Mouse (Mus musculus): Measurements from ENCODE around the gene Gjc1.

Gene Gjc1

GRCm38 (mm10) chr11:102819021-102819782, at the start of gene Gjc1:
TSS of gene Gjc1 (minus strand) at chr11:102819700.
- DNase-seq (ENCODE audit: low spot score): peak; percentile 53

GRCm38 (mm10) chr11:102864272-102864671, 44.8 kb upstream of the Gjc1 start:
- DNase-seq (ENCODE audit: low spot score): peak; percentile 60

- no peak for DNase-seq (ENCODE audit: low spot score)
Observed at GRCm38 (mm10) chr11:102859933-102860332, 40.4 kb upstream of the Gjc1 start.

GRCm38 (mm10) chr11:102858951-102859350, 39.5 kb upstream of the Gjc1 start:
- DNase-seq (ENCODE audit: low spot score): no peak

GRCm38 (mm10) chr11:102855941-102856340, 36.4 kb upstream of the Gjc1 start:
- DNase-seq (ENCODE audit: low spot score): no peak

GRCm38 (mm10) chr11:102853760-102854159, 34.3 kb upstream of the Gjc1 start:
- DNase-seq (ENCODE audit: low spot score): no peak

- peak; percentile 62 for DNase-seq (ENCODE audit: low spot score)
Observed at GRCm38 (mm10) chr11:102851883-102852282, 32.4 kb upstream of the Gjc1 start.

- no peak for DNase-seq (ENCODE audit: low spot score)
Observed at GRCm38 (mm10) chr11:102845926-102846325, 26.4 kb upstream of the Gjc1 start.

- no peak for DNase-seq (ENCODE audit: low spot score)
Observed at GRCm38 (mm10) chr11:102838616-102839150, 19.2 kb upstream of the Gjc1 start.

- no peak for DNase-seq (ENCODE audit: low spot score)
Observed at GRCm38 (mm10) chr11:102838126-102838525, 18.6 kb upstream of the Gjc1 start.

- DNase-seq (ENCODE audit: low spot score): no peak
Observed at GRCm38 (mm10) chr11:102837385-102837784, 17.9 kb upstream of the Gjc1 start.

GRCm38 (mm10) chr11:102836146-102836545, 16.6 kb upstream of the Gjc1 start:
- no peak for DNase-seq (ENCODE audit: low spot score)

- no peak for DNase-seq (ENCODE audit: low spot score)
Observed at GRCm38 (mm10) chr11:102835549-102835948, 16.0 kb upstream of the Gjc1 start, which contains the start of gene Higd1b. TSS of gene Higd1b (plus strand) at chr11:102835849.

- peak; percentile 38 for DNase-seq (ENCODE audit: low spot score)
Observed at GRCm38 (mm10) chr11:102834219-102834618, 14.7 kb upstream of the Gjc1 start.

- DNase-seq (ENCODE audit: low spot score): no peak
Observed at GRCm38 (mm10) chr11:102832700-102833297, 13.3 kb upstream of the Gjc1 start.

GRCm38 (mm10) chr11:102830276-102830675, 10.8 kb upstream of the Gjc1 start:
- no peak for DNase-seq (ENCODE audit: low spot score)

- DNase-seq (ENCODE audit: low spot score): no peak
Observed at GRCm38 (mm10) chr11:102827097-102827496, 7.6 kb upstream of the Gjc1 start.

- DNase-seq (ENCODE audit: low spot score): no peak
Observed at GRCm38 (mm10) chr11:102826476-102826875, 7.0 kb upstream of the Gjc1 start.

- DNase-seq (ENCODE audit: low spot score): no peak
Observed at GRCm38 (mm10) chr11:102821231-102821630, 1.7 kb upstream of the Gjc1 start.

- DNase-seq (ENCODE audit: low spot score): no peak
Observed at GRCm38 (mm10) chr11:102820432-102820831, 932 bp upstream of the Gjc1 start.

- DNase-seq (ENCODE audit: low spot score): no peak
Observed at GRCm38 (mm10) chr11:102819783-102820385, 384 bp upstream of the Gjc1 start.

GRCm38 (mm10) chr11:102818121-102819020, 1.1 kb downstream of the Gjc1 start:
- DNase-seq (ENCODE audit: low spot score): no peak

All from lung, postnatal 25 days (tissue).